Mouse (Mus musculus) stomach, embryonic 15.5 days (tissue): Measurements from ENCODE around the gene Dis3l2. TPM values are rescaled to one million over a fixed set of nuclear protein-coding genes. Genes with fewer than 3 reads are reported as not detected.

ENCODE experiments used
- ATAC-seq: fragments of 200-750 bp; cut with Nextera tagmentation; 2 replicates; pipeline ENCODE4 v1.8.0; 2017; ENCODE audit warnings: low read depth, moderate number of reproducible peaks, moderate TSS enrichment; ENCODE audit not compliant: insufficient read depth, low FRiP score
- H3K27ac ChIP-seq: fragments of 300-500 bp; sonication (generic); 2 replicates; pipeline ENCODE4 v1.5.1; 2015; ENCODE audit warnings: mild to moderate bottlenecking, inconsistent platforms
- H3K27me3 ChIP-seq: fragments of 300-500 bp; sonication (generic); replicated peaks from 2 replicates; pipeline ENCODE4 v1.6.1; 2015; ENCODE audit warnings: inconsistent platforms
- H3K36me3 ChIP-seq: fragments of 300-500 bp; sonication (generic); 2 replicates; pipeline ENCODE4 v1.6.1; 2015; ENCODE audit warnings: inconsistent platforms
- H3K4me1 ChIP-seq: fragments of 300-500 bp; sonication (generic); 2 replicates; pipeline ENCODE4 v1.6.1; 2015; ENCODE audit warnings: inconsistent platforms
- H3K4me2 ChIP-seq: fragments of 300-500 bp; sonication (generic); 2 replicates; pipeline ENCODE4 v1.6.1; 2015; ENCODE audit warnings: mild to moderate bottlenecking, inconsistent platforms
- H3K4me3 ChIP-seq: fragments of 300-500 bp; sonication (generic); replicated peaks from 2 replicates; pipeline ENCODE4 v1.5.1; 2015; ENCODE audit warnings: inconsistent platforms
- H3K9ac ChIP-seq: fragments of 300-500 bp; sonication (generic); 2 replicates; pipeline ENCODE4 v1.6.1; 2015; ENCODE audit warnings: inconsistent platforms
- H3K9me3 ChIP-seq: fragments of 300-500 bp; sonication (generic); 2 replicates; pipeline ENCODE4 v1.6.1; 2016; ENCODE audit warnings: inconsistent platforms
- WGBS: fragments of 180-500 bp; shearing (Covaris S2); methylation state at CpG from one replicate; pipeline ENCODE4 v1.1.7; 2015; 5-methylcytosine and 5-hydroxymethylcytosine counted together
- polyA plus RNA-seq: library from polyadenylated mRNA; unstranded; fragments of >200 nt; fragmentation: Nextera tagmentation; extraction: Ambion mirVana; gene quantifications from 2 replicates; pipeline ENCODE4 v1.2.1, GENCODE M21; 2015

Dis3l2 gene
- polyA plus RNA-seq, 1 experiment from 2014 or later, result 18.9 TPM

DNA sequence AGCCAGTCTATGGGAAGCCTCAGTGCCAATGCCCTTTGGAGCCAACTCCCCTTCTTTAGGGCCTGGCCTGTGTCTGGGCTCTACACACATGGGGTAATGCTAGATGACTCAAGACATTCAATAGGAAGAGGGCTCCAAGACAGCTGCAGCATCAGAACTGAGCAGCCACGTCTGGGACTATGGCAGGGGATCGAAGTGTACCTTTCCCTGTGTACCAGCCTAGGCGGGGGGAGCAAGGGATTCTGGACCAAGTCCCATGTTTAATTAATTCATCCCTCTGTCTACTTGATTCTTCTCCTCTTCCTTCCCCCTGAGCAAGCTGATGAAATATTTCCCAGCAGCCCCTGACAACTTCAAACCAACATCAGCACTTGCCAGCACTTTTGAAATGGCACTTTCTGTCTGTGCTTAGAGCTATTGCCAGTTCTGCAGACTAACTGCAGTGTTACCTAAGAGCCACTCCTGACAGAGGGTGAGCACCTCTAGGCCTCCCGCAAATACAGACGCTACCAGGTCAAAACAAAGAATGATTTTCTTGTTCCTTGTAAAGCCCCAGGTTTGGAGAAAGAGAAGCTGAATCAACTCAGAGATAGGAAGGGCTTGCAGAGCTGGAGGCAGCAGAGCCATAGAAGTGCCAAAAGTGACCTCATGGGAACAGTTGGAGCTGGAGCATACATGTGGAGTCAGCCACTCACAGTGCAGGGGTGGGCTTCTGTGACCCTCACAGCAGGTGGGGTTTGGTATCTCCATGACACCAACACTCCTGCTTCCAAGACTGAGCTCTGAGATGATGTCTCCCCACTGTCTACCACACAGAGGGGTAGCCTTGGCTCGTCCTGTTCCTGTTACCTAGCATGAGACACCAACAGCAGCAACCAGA is 319.9 kb downstream of the Dis3l2 start:
- Histone ChIP-seq H3K27ac (no peak overlapping the region), H3K9me3 (no peaks in the 10 kb centered on the region), H3K4me1 (no peaks in the 10 kb centered on the region), H3K27me3 (no peaks in the 10 kb centered on the region), H3K9ac (no peak overlapping the region), H3K36me3 (no peaks in the 10 kb centered on the region), H3K4me3 (no peak overlapping the region), H3K4me2 (no peak overlapping the region)
- WGBS, result 89% methylated on average over 6 of the region's 6 CpGs
- ATAC-seq, result no peak

- Histone ChIP-seq H3K9ac (no peak overlapping the region), H3K4me2 (no peak overlapping the region), H3K36me3 (no peaks in the 10 kb centered on the region), H3K27ac (no peak overlapping the region), H3K9me3 (no peaks in the 10 kb centered on the region), H3K4me3 (no peak overlapping the region), H3K27me3 (no peaks in the 10 kb centered on the region), H3K4me1 (no peaks in the 10 kb centered on the region)
- ATAC-seq, result no peak
- WGBS, result 92% methylated on average over 1 of the region's 1 CpGs
Measured at GRCm38 (mm10) chr1:87025021-87025420, 321.4 kb downstream of the Dis3l2 start.

DNA sequence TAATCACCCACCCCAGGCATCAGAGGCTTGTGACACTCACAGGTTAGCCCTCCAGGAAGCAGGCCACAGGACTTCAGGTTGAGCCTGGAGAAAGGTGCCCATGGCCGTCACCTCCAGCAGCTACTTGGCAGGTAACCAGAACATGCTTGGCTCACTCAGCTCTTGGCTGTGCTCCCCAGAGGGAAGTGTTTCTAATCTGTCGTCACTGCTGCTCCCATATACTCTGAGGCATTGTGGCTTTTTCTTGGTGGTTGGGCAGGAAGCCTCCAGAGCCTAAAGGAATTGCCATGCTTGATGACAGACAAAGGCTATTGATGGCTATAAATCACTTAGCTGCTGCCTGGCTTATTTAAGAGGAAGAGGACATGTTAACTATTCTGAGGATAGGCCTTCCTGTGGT is 325.2 kb downstream of the Dis3l2 start:
- Histone ChIP-seq H3K4me1 (peaks cover 8% of the 10 kb centered on the region; the same call in 1 of the 2 replicates), H3K27me3 (no peaks in the 10 kb centered on the region), H3K27ac (no peak overlapping the region), H3K4me2 (no peak overlapping the region), H3K9me3 (no peaks in the 10 kb centered on the region), H3K4me3 (no peak overlapping the region), H3K36me3 (no peaks in the 10 kb centered on the region), H3K9ac (no peak overlapping the region)
- ATAC-seq, result no peak
- 46% methylated on average over 2 of the region's 2 CpGs for WGBS

- Histone ChIP-seq H3K4me3 (no peak overlapping the region), H3K27me3 (no peaks in the 10 kb centered on the region), H3K9ac (no peak overlapping the region), H3K4me2 (no peak overlapping the region), H3K36me3 (no peaks in the 10 kb centered on the region), H3K9me3 (no peaks in the 10 kb centered on the region), H3K4me1 (peaks cover 16% of the 10 kb centered on the region), H3K27ac (no peak overlapping the region)
- ATAC-seq, result no peak
- 68% methylated on average over 1 of the region's 1 CpGs for WGBS
Measured at GRCm38 (mm10) chr1:87030652-87031051, 327.0 kb downstream of the Dis3l2 start.

DNA sequence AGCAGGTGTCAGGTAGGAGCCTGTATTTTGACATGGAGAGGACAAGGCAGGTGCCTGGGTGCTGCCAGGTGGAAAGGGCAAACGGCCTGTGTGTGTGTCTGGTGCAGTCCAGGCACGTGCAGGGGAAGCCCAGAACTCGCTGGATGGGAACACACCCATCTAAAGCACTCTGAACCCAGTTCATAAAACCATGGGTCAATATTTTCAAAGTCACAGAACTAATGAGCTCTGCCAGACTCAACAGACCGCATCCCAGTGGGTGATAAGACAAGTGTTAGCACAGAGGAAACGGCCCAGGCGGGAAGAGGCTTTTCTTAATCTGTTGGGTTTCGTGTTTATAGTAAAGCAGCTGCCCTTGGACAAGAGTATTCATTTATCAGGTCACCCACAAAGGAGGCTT is 328.9 kb downstream of the Dis3l2 start:
- Histone ChIP-seq H3K4me1 (peaks cover 27% of the 10 kb centered on the region), H3K27ac (no peak overlapping the region; the same call in 1 of the 2 replicates), H3K36me3 (no peaks in the 10 kb centered on the region), H3K4me3 (no peak overlapping the region), H3K27me3 (no peaks in the 10 kb centered on the region), H3K9ac (no peak overlapping the region; the same call in 1 of the 2 replicates), H3K9me3 (no peaks in the 10 kb centered on the region), H3K4me2 (no peak overlapping the region)
- WGBS, result 35% methylated on average over 7 of the region's 7 CpGs
- ATAC-seq, result no peak

GRCm38 (mm10) chr1:87035532-87036161 is 332.0 kb downstream of the Dis3l2 start:
- peak overlapping the region; percentile 92 for H3K27ac ChIP-seq
- H3K4me1 ChIP-seq, result peaks cover 27% of the 10 kb centered on the region
- H3K4me3 ChIP-seq, result no peak overlapping the region
- H3K4me2 ChIP-seq, result no peak overlapping the region
- WGBS, result 15% methylated on average over 4 of the region's 4 CpGs
- H3K9me3 ChIP-seq, result no peaks in the 10 kb centered on the region
- peak; percentile 81 for ATAC-seq
- H3K9ac ChIP-seq, result no peak overlapping the region
- no peaks in the 10 kb centered on the region for H3K27me3 ChIP-seq
- H3K36me3 ChIP-seq, result no peaks in the 10 kb centered on the region

GRCm38 (mm10) chr1:87036334-87036733 is 332.7 kb downstream of the Dis3l2 start:
- Histone ChIP-seq H3K9me3 (no peaks in the 10 kb centered on the region), H3K4me2 (no peak overlapping the region), H3K9ac (no peak overlapping the region), H3K4me1 (peaks cover 27% of the 10 kb centered on the region), H3K27ac (peak overlapping the region; percentile 92), H3K36me3 (no peaks in the 10 kb centered on the region), H3K4me3 (no peak overlapping the region), H3K27me3 (no peaks in the 10 kb centered on the region)
- 59% methylated on average over 3 of the region's 3 CpGs for WGBS
- ATAC-seq, result peak; percentile 5; the same call in 1 of the 2 replicates

- no peak overlapping the region for H3K27ac ChIP-seq
- no peaks in the 10 kb centered on the region for H3K36me3 ChIP-seq
- no peaks in the 10 kb centered on the region for H3K9me3 ChIP-seq
- H3K9ac ChIP-seq, result no peak overlapping the region
- no peak for ATAC-seq
- no peaks in the 10 kb centered on the region for H3K27me3 ChIP-seq
- no peak overlapping the region for H3K4me2 ChIP-seq
- WGBS, result 85% methylated on average over 2 of the region's 2 CpGs
- H3K4me1 ChIP-seq, result peaks cover 20% of the 10 kb centered on the region
- no peak overlapping the region for H3K4me3 ChIP-seq
Measured at GRCm38 (mm10) chr1:87038477-87039070, 335.0 kb downstream of the Dis3l2 start.

DNA sequence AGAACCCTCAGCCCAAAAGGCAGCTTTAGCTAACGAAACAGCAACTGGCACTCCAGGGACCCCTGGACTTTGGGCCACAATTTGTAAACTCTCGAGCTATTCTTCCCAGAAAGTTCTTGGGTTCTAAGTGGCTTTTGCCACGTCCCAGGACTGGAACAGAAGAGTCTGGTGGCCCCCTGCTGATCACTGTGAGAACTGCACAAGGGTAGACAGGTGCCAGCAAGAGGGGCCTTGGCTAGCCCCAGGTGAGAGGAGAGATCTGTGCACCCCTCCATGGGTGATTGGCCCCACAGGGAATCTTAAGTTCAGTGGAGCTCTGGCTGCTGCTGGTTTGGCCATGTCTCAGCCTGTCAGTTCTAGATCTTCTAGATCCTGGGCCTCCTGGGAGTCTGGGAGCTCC is 337.5 kb downstream of the Dis3l2 start:
- peaks cover 6% of the 10 kb centered on the region for H3K4me1 ChIP-seq
- H3K9ac ChIP-seq, result no peak overlapping the region
- WGBS, result 19% methylated on average over 3 of the region's 3 CpGs
- H3K27ac ChIP-seq, result no peak overlapping the region
- no peak overlapping the region for H3K4me2 ChIP-seq
- ATAC-seq, result no peak
- H3K4me3 ChIP-seq, result no peak overlapping the region
- no peaks in the 10 kb centered on the region for H3K9me3 ChIP-seq
- H3K27me3 ChIP-seq, result no peaks in the 10 kb centered on the region
- H3K36me3 ChIP-seq, result no peaks in the 10 kb centered on the region

GRCm38 (mm10) chr1:87041814-87042438 is 338.3 kb downstream of the Dis3l2 start:
- Histone ChIP-seq H3K4me2 (no peak overlapping the region), H3K9ac (no peak overlapping the region), H3K27me3 (no peaks in the 10 kb centered on the region), H3K9me3 (no peaks in the 10 kb centered on the region), H3K4me1 (no peaks in the 10 kb centered on the region), H3K27ac (no peak overlapping the region), H3K36me3 (0 out of 2 replicates have a peak, but pooled peaks cover 7% of the 10 kb centered on the region), H3K4me3 (no peak overlapping the region)
- WGBS, result 0% methylated on average over 1 of the region's 1 CpGs
- no peak for ATAC-seq

DNA sequence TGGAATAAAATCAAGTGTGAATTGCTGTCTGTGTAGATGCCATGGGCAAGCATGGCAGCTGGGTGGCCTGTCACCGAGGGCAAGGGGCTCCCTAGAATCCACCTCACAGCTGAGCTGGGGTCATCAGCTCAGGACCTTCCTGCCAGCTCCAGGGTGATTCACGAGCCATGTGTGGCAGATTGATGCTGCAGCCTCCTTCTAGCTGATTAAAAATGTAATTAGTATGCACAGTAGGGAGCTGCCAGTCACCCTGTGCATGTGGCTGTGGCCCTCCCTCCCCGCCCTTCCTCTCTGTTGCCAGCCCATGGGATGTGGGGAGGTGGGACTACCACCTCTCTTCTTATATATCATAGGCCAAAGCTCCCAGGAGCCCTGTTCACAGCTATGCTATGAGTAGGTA is 346.5 kb downstream of the Dis3l2 start:
- H3K27me3 ChIP-seq, result no peaks in the 10 kb centered on the region
- H3K36me3 ChIP-seq, result peaks cover 9% of the 10 kb centered on the region; the same call in 1 of the 2 replicates
- no peaks in the 10 kb centered on the region for H3K4me1 ChIP-seq
- 67% methylated on average over 3 of the region's 3 CpGs for WGBS
- no peak overlapping the region for H3K4me3 ChIP-seq
- H3K27ac ChIP-seq, result no peak overlapping the region
- no peak overlapping the region for H3K9ac ChIP-seq
- ATAC-seq, result no peak
- no peak overlapping the region for H3K4me2 ChIP-seq
- no peaks in the 10 kb centered on the region for H3K9me3 ChIP-seq
